Mouse (Mus musculus): ENCODE measurements around the gene Eif4h. TPM values are rescaled to one million over a fixed set of nuclear protein-coding genes. Genes with fewer than 3 reads are reported as not detected.

The Eif4h gene
- total and polyA plus RNA-seq, 2 experiments: 134 to 139 TPM

- WGBS: 88% methylated on average over 10 of the region's 10 CpGs
Measured at GRCm38 (mm10) chr5:134597711-134598110, 41.6 kb downstream of the Eif4h start.

DNA sequence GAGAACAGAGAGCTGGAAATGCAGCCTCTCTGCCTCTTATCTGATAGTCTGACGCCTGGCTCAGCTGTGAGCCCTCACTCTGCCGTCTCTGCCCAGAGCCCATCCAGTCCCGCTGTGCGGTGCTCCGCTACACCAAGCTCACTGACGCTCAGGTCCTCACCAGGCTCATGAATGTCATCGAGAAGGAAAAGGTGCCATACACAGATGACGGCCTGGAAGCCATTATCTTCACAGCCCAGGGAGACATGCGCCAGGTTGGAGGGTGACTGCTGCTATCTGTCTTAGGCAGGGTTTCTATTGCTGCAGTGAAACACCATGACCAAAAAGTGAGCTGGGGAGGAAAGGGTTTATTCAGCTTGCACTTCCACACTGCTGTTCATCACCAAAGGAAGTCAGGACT lies 46.2 kb downstream of the Eif4h start:
- Histone ChIP-seq H3K4me1 (ENCODE audit: control insufficient read depth, insufficient read depth, low read length) (peaks cover 5% of the 10 kb centered on the region), H3K79me2 (ENCODE audit: control insufficient read depth, insufficient read depth, low read length) (no peaks in the 10 kb centered on the region), H3K27ac (replicated peaks; ENCODE audit: insufficient read depth, low read depth, low read length) (no peak overlapping the region), H3K4me3 (ENCODE audit: insufficient read depth, low read depth, low read length) (no peak overlapping the region), H3K36me3 (ENCODE audit: control insufficient read depth, insufficient read depth, low read length) (peaks cover 3% of the 10 kb centered on the region; the same call in 1 of the 2 replicates), H3K27me3 (ENCODE audit: control insufficient read depth, insufficient read depth, low read length) (no peaks in the 10 kb centered on the region), H3K9ac (ENCODE audit: low read depth, low read length) (no peak overlapping the region)
- 97% methylated on average over 9 of the region's 9 CpGs for WGBS
- DNase-seq (ENCODE audit: extremely low read depth, low read depth, low spot score): no peak
- TF ChIP-seq POLR2A (IDR thresholded peaks at IDR 0.05; ENCODE audit: extremely low read depth, insufficient read depth, low read length) (no peak), CTCF (IDR thresholded peaks at IDR 0.05; ENCODE audit: low read depth, low read length) (no peak)

More at GRCm38 (mm10) chr5:134597711-134598110, 41.6 kb downstream of the Eif4h start:
- Histone ChIP-seq H3K27ac (replicated peaks; ENCODE audit: insufficient read depth, low read depth, low read length) (no peak overlapping the region), H3K9ac (ENCODE audit: low read depth, low read length) (no peak overlapping the region), H3K36me3 (ENCODE audit: control insufficient read depth, insufficient read depth, low read length) (peaks cover 7% of the 10 kb centered on the region; the same call in 1 of the 2 replicates), H3K4me3 (ENCODE audit: insufficient read depth, low read depth, low read length) (no peak overlapping the region), H3K79me2 (ENCODE audit: control insufficient read depth, insufficient read depth, low read length) (no peaks in the 10 kb centered on the region), H3K4me1 (ENCODE audit: control insufficient read depth, insufficient read depth, low read length) (no peaks in the 10 kb centered on the region), H3K27me3 (ENCODE audit: control insufficient read depth, insufficient read depth, low read length) (no peaks in the 10 kb centered on the region)
- TF ChIP-seq POLR2A (IDR thresholded peaks at IDR 0.05; ENCODE audit: extremely low read depth, insufficient read depth, low read length) (no peak), CTCF (IDR thresholded peaks at IDR 0.05; ENCODE audit: low read depth, low read length) (no peak)
- DNase-seq (ENCODE audit: extremely low read depth, low read depth, low spot score): no peak

DNA sequence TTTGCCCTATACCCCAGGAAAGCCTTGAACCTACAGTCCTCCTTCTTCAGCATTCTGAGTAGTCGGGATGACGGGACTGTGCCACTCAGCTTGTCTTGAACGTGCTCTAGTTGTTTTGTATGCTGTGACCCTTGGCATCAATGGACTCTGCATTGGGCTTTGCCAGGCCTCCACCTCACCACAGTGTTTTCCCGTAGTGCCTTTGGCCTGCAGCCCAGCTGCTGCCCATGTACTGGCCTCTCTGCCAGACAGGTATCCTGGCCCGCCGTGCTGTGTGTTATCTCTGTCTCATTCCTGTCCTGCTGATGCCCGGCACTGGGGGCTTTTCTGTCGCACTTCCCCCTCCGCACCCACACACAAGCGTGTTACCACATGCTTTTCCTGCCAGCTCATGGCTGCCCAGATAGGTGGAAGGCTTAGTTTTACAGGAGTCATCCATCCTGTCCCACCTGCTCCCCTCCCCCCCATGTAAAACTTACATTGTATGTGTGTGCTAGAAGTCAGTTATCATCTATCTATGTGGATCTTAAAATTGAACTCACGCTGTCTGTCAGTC lies 47.2 kb downstream of the Eif4h start:
- Histone ChIP-seq H3K4me3 (ENCODE audit: insufficient read depth, low read depth, low read length) (no peak overlapping the region), H3K4me1 (ENCODE audit: control insufficient read depth, insufficient read depth, low read length) (peaks cover 5% of the 10 kb centered on the region), H3K79me2 (ENCODE audit: control insufficient read depth, insufficient read depth, low read length) (no peaks in the 10 kb centered on the region), H3K36me3 (ENCODE audit: control insufficient read depth, insufficient read depth, low read length) (peaks cover 3% of the 10 kb centered on the region; the same call in 1 of the 2 replicates), H3K9ac (ENCODE audit: low read depth, low read length) (no peak overlapping the region), H3K27me3 (ENCODE audit: control insufficient read depth, insufficient read depth, low read length) (no peaks in the 10 kb centered on the region), H3K27ac (replicated peaks; ENCODE audit: insufficient read depth, low read depth, low read length) (0 out of 2 replicates have a peak overlapping the region, but pooled peaks have one; percentile 5)
- 45% methylated on average over 11 of the region's 11 CpGs for WGBS
- TF ChIP-seq POLR2A (IDR thresholded peaks at IDR 0.05; ENCODE audit: extremely low read depth, insufficient read depth, low read length): no peak
- TF ChIP-seq CTCF (IDR thresholded peaks at IDR 0.05; ENCODE audit: low read depth, low read length): no peak
- DNase-seq (ENCODE audit: extremely low read depth, low read depth, low spot score): peak; percentile 83

GRCm38 (mm10) chr5:134589900-134590299 lies 49.4 kb downstream of the Eif4h start:
- H3K4me1 ChIP-seq (ENCODE audit: control insufficient read depth, insufficient read depth, low read length): peaks cover 5% of the 10 kb centered on the region
- WGBS: 47% methylated on average over 3 of the region's 3 CpGs

DNA sequence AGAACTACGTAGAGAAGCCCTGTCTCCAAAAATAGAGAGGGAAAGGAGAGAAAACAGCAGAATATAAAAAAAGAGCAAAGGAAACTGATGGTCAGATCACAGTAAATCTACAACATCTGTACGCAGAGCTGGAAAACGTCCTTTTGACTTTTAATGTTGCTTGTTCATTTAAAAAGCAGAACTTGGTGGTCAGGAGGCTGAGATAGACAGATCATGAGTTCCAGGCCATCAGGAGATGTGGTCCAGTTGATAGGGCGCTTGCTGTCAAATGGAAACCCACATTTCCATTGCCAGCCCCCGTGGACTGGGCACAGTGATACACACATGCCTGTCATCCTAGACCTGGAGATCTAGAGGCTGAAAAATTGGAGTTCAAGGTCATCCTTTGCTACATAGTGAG lies 54.5 kb downstream of the Eif4h start:
- no peaks in the 10 kb centered on the region for H3K27me3 ChIP-seq (ENCODE audit: control insufficient read depth, insufficient read depth, low read length)
- H3K9ac ChIP-seq (ENCODE audit: low read depth, low read length): no peak overlapping the region
- H3K4me3 ChIP-seq (ENCODE audit: insufficient read depth, low read depth, low read length): no peak overlapping the region
- H3K27ac ChIP-seq (replicated peaks; ENCODE audit: insufficient read depth, low read depth, low read length): no peak overlapping the region
- no peaks in the 10 kb centered on the region for H3K36me3 ChIP-seq (ENCODE audit: control insufficient read depth, insufficient read depth, low read length)
- TF ChIP-seq POLR2A (IDR thresholded peaks at IDR 0.05; ENCODE audit: extremely low read depth, insufficient read depth, low read length) (no peak), CTCF (IDR thresholded peaks at IDR 0.05; ENCODE audit: low read depth, low read length) (no peak)
- 86% methylated on average over 5 of the region's 5 CpGs for WGBS
- DNase-seq (ENCODE audit: extremely low read depth, low read depth, low spot score): no peak
- peaks cover 2% of the 10 kb centered on the region for H3K4me1 ChIP-seq (ENCODE audit: control insufficient read depth, insufficient read depth, low read length)
- no peaks in the 10 kb centered on the region; the same call in 1 of the 2 replicates for H3K79me2 ChIP-seq (ENCODE audit: control insufficient read depth, insufficient read depth, low read length)

More at GRCm38 (mm10) chr5:134589900-134590299, 49.4 kb downstream of the Eif4h start:
- Histone ChIP-seq H3K36me3 (ENCODE audit: control insufficient read depth, insufficient read depth, low read length) (no peaks in the 10 kb centered on the region), H3K4me3 (ENCODE audit: insufficient read depth, low read depth, low read length) (no peak overlapping the region), H3K27me3 (ENCODE audit: control insufficient read depth, insufficient read depth, low read length) (no peaks in the 10 kb centered on the region), H3K9ac (ENCODE audit: low read depth, low read length) (no peak overlapping the region), H3K79me2 (ENCODE audit: control insufficient read depth, insufficient read depth, low read length) (no peaks in the 10 kb centered on the region), H3K27ac (replicated peaks; ENCODE audit: insufficient read depth, low read depth, low read length) (no peak overlapping the region)
- DNase-seq (ENCODE audit: extremely low read depth, low read depth, low spot score): peak; percentile 38
- no peak for TF ChIP-seq CTCF (IDR thresholded peaks at IDR 0.05; ENCODE audit: low read depth, low read length)
- no peak for TF ChIP-seq POLR2A (IDR thresholded peaks at IDR 0.05; ENCODE audit: extremely low read depth, insufficient read depth, low read length)

DNA sequence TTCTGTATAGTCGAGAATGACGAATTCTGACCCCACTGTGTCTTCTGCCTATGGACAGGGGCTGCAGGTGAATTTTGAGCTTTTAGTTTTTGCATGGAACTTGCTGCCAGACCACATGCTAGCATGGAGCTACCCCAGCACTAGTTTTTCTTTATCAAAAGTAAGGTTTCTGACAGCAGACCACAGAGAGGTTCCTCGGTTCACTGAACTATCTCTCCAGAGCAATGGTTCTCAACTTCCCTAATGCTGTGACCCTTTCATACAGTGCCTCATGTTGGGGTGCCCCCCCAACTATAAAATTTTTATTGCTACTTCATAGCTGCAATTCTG lies 55.4 kb downstream of the Eif4h start:
- no peak overlapping the region for H3K27ac ChIP-seq (replicated peaks; ENCODE audit: insufficient read depth, low read depth, low read length)
- H3K4me3 ChIP-seq (ENCODE audit: insufficient read depth, low read depth, low read length): no peak overlapping the region
- H3K36me3 ChIP-seq (ENCODE audit: control insufficient read depth, insufficient read depth, low read length): no peaks in the 10 kb centered on the region

More for the DNA sequence above, 55.4 kb downstream of the Eif4h start:
- H3K79me2 ChIP-seq (ENCODE audit: control insufficient read depth, insufficient read depth, low read length): no peaks in the 10 kb centered on the region; the same call in 1 of the 2 replicates
- H3K4me1 ChIP-seq (ENCODE audit: control insufficient read depth, insufficient read depth, low read length): peaks cover 2% of the 10 kb centered on the region
- no peak overlapping the region for H3K9ac ChIP-seq (ENCODE audit: low read depth, low read length)
- no peak for TF ChIP-seq CTCF (IDR thresholded peaks at IDR 0.05; ENCODE audit: low read depth, low read length)
- TF ChIP-seq POLR2A (IDR thresholded peaks at IDR 0.05; ENCODE audit: extremely low read depth, insufficient read depth, low read length): no peak
- WGBS: 42% methylated on average over 3 of the region's 3 CpGs
- no peaks in the 10 kb centered on the region for H3K27me3 ChIP-seq (ENCODE audit: control insufficient read depth, insufficient read depth, low read length)
- no peak for DNase-seq (ENCODE audit: extremely low read depth, low read depth, low spot score)

Data from liver, adult 2 months (tissue).